Mouse (Mus musculus) lung, adult 10 weeks (tissue): Measurements from ENCODE around the gene Ubash3a. TPM values are rescaled to one million over a fixed set of nuclear protein-coding genes. Genes with fewer than 3 reads are reported as not detected.

Experiments used
- polyA plus RNA-seq: library from polyadenylated mRNA; stranded (reverse); fragments of 350-450 nt; fragmentation: Illumina TruSeq; extraction: RNeasy Lipid Tissue Mini Kit (QIAGEN cat#74804); gene quantifications from one replicate; pipeline ENCODE4 v1.2.3, GENCODE M21; 2014; ENCODE audit warnings: low read depth, low replicate concordance; ENCODE audit not compliant: insufficient read depth

Ubash3a gene
- polyA plus RNA-seq, result 1.0 TPM

DNA sequence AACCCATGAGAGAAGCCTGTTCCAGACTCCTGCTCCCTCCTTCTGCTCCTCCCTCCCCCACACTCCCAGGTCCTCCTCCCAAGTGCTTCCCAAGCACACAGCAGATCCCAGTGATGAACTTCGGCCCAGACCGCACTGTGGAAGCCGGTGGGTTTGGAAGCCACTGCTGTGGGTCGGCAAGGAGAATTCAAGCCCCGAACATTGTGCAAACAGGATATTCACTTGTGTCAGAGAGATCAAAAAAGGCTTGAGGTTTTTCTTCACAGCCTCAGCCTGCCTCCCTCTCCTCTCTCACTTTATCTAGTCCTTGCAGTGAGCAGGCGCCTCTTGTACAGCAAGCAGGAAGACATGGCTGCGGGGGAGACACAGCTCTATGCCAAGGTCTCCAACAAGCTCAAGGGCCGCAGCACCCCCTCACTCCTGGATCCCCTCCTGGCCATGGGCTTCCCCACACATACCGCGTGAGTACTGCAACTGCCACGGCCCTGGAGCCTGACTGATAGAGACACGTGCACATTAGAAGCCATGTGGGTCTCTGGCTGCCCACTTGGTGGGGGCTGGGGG, at the start of gene Ubash3a:
TSS of gene Ubash3a (plus strand) at position 103 of the 564 bp plus-strand sequence.

DNA sequence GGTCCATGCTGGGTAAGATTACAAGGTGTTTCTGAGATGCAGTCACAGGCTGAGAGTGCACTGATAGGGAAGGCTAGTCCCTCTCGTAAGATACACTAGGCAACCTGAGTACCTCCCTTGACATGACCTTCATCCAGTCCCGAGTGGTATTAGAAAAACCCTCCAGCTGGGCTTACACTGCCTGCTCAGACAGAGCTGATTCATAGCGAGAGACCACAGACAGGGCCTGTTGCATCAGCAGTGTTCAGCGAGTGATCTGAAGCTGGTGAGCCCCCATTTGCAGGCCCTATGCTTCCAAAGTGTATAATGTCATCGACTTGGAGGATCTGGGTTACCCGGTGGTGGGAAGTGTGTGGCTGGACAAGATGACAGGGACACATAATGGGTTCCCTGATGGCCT, 42.5 kb upstream of the Ubash3a start, which contains the start of gene Tff1:
TSS of gene Tff1 (minus strand) at position 151 of the 400 bp plus-strand sequence.

DNA sequence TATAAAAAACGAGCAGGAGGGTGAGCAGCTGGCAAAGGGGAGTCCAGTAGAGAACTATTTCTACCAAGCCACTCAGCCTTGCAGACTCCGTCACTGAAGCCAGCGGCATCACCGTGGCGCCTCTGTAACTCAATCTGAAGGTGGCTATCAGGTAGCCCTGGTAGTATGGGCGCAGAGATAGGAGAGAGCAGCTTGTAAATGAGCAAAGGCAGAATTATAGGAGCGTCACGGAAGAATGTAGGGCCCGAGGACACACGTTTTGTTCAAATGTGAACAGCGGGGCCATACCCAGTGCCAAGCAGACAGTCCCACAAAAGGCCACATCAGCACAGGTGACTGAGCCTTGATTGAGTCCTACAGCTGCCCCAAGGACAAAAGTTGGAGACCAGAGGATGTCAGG, 8.8 kb upstream of the Ubash3a start, which contains the start of gene Tmprss3:
TSS of gene Tmprss3 (minus strand) at position 101 of the 400 bp plus-strand sequence.

DNA sequence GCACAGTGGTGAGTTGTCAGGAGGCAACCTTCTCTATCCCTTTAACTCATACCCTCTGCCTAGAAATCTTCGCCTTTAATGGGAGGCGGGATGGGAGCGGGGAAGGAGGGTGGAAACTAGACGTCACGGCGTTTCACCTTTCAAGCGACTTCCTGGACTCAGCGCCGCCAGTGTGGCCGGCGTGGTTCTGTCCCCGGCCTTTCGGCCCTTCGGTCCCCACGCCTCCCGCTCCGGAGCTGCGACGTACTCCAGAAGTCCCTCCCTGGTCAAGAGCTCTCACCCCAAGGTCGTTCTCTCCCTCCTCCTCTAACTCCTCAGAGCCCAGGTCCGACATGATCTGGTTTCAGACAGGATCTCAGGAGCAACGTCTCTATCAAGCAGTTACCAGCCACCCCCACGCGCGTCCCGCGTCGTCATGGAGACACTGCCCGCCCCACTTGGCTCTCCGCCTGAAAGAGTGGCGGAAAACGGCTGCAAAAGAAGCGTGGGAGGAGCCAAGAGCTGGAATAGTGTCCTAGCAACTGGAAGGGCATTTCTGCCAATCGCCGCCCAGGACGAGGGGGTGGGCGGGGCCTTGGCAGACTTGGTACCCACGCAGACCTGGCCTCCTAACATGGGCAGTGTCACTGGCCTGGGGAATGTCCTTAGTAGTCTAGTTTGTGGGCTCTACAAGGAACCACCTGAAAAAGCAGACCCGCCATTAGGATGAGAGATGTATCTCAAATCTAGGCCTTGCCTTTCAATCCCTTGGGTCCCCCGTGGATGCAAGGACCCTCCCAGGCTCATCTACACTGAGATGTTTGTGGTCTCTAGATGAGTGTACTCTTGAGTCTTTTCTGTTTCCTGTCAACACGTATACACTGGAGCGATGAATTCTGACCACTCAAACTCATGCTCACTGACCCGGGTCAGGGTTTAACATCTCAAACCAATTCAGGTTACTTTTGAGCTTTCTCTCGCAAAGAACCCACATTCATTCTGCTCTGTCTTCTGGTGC, 69.5 kb downstream of the Ubash3a start, which contains the start of gene Rsph1:
TSS of gene Rsph1 (minus strand) at position 462 of the 997 bp plus-strand sequence.

DNA sequence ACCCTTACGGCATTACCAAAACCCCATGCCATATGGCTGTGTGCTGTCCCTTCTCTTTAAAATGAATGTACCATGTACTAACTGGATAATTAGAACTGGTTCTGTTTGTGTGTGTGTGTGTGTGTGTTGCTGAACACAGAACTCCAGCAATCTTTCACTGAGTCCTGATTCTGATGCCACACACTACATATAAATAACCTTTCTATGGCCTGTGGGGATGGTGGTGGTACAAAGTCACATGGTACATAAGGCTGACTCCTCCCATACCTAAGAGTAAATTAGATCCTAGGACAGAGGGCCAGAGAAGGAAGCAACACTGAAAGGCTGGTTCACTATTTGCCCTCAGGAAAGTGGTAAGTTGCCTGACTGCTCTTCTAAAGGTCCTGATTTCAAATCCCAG, 78.8 kb downstream of the Ubash3a start, which contains the start of gene Slc37a1:
TSS of gene Slc37a1 (plus strand) at position 301 of the 400 bp plus-strand sequence.

Other genes with a start within 250 kb of the Ubash3a start
- gene Abcg1, start 150.2 kb upstream of the Ubash3a start, polyA plus RNA-seq, result 16.4 TPM
- gene Tff3, start 78.2 kb upstream of the Ubash3a start, polyA plus RNA-seq, result not detected
- gene Tff2, start 63.6 kb upstream of the Ubash3a start, polyA plus RNA-seq, result 32.1 TPM
- not detected for gene Tff1, start 42.6 kb upstream of the Ubash3a start, polyA plus RNA-seq
- not detected for gene Tmprss3, start 8.9 kb upstream of the Ubash3a start, polyA plus RNA-seq
- 38.6 TPM for gene Rsph1, start 69.5 kb downstream of the Ubash3a start, polyA plus RNA-seq
- 14.7 TPM for gene Slc37a1, start 78.9 kb downstream of the Ubash3a start, polyA plus RNA-seq
- gene Pde9a, start 178.3 kb downstream of the Ubash3a start, polyA plus RNA-seq, result 37.4 TPM